14 mouse cellular contexts compared by ENCODE assay signal in the genomic region with DNA sequence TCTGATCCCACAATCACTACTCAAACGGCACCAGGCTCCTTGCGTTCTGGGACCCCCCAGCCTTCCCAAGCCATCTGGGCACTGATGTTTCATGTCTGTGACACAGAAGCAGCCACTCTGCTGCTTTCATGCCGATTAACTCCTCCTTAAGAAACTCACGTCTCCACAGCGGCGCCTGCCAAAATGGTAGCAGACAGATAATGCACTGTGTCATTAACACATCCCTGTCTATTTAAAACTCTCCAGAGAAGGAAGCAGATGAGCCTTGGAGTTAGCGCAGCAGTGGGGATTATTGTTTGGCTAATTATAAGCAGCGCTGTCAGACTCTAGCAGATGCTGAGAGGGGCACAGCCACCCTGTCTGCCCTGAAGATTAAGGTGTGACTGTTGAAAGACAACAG.
DNase-seq lines count a peak whose midpoint lies in the region; ATAC-seq and TF ChIP-seq lines count a peak whose summit lies in the region.
"Had no signal": no experiment of that assay in that cellular context is flagged by ENCODE, and none has a peak within 500 bp of the region (broad histone marks: within the 10 kb centered on the region; RNA-seq: fewer than 3 reads in every experiment).

No protein-coding gene starts in this region.

- peak; percentile 10 for DNase-seq in layer of hippocampus, adult 11-12 months (ENCODE audit: low spot score)
- no peak for DNase-seq in layer of hippocampus, postnatal 25 days (ENCODE audit: extremely low spot score in 1 of 2, low spot score in 1 of 2)
- DNase-seq in right cerebral cortex, postnatal 14 days: peak; percentile 44
- DNase-seq in liver, postnatal 0 days: no peak
- DNase-seq in thymus, postnatal 25 days: no peak
- DNase-seq: cerebellum, postnatal 25 days; kidney, adult 18-20 months had no signal

- no peaks in the 10 kb centered on the region for H3K27me3 ChIP-seq in hindbrain, embryonic 13.5 days
- no peaks in the 10 kb centered on the region for H3K27me3 ChIP-seq in midbrain, embryonic 12.5 days
- H3K27me3 ChIP-seq in liver, postnatal 0 days (ENCODE audit: insufficient read depth, low read length): no peaks in the 10 kb centered on the region
- H3K27me3 ChIP-seq: limb, embryonic 12.5 days; stomach, embryonic 15.5 days had no signal

- 28% methylated on average over 8 of the region's 8 CpGs for WGBS in hindbrain, embryonic 13.5 days
- WGBS in midbrain, embryonic 12.5 days: 47% methylated on average over 8 of the region's 8 CpGs
- WGBS in liver, postnatal 0 days (ENCODE audit: insufficient replicate concordance): 64% methylated on average over 8 of the region's 8 CpGs

- H3K9ac ChIP-seq in hindbrain, embryonic 13.5 days: no peak overlapping the region
- no peak overlapping the region for H3K9ac ChIP-seq in midbrain, embryonic 12.5 days (replicated peaks)
- no peak overlapping the region for H3K9ac ChIP-seq in liver, postnatal 0 days (replicated peaks)
- H3K9ac ChIP-seq: limb, embryonic 12.5 days; stomach, embryonic 15.5 days had no signal

- peak; percentile 79 for ATAC-seq in hindbrain, embryonic 13.5 days (ENCODE audit: low FRiP score)
- peak; percentile 72 for ATAC-seq in midbrain, embryonic 12.5 days (ENCODE audit: low FRiP score, low read depth)
- ATAC-seq in liver, postnatal 0 days: no peak
- ATAC-seq in inflammation-experienced regulatory T-cells, adult 6 months: no peak
- ATAC-seq: lung, postnatal 0 days had no signal

- H3K4me2 ChIP-seq in hindbrain, embryonic 13.5 days: peak overlapping the region; percentile 13
- H3K4me2 ChIP-seq in midbrain, embryonic 12.5 days (replicated peaks): no peak overlapping the region
- no peak overlapping the region for H3K4me2 ChIP-seq in liver, postnatal 0 days (ENCODE audit: low read depth, low read length)
- H3K4me2 ChIP-seq: limb, embryonic 12.5 days; stomach, embryonic 15.5 days had no signal

- H3K4me3 ChIP-seq in hindbrain, embryonic 13.5 days: no peak overlapping the region
- H3K4me3 ChIP-seq in midbrain, embryonic 12.5 days: no peak overlapping the region
- no peak overlapping the region for H3K4me3 ChIP-seq in liver, postnatal 0 days (ENCODE audit: low read depth, low read length)
- H3K4me3 ChIP-seq: erythroblast, embryonic 14.5 days; limb, embryonic 12.5 days; stomach, embryonic 15.5 days had no signal

- TF ChIP-seq CTCF in liver, postnatal 0 days (IDR thresholded peaks at IDR 0.05; ENCODE audit: low read depth): no peak

- H3K9me3 ChIP-seq in hindbrain, embryonic 13.5 days: no peaks in the 10 kb centered on the region
- no peaks in the 10 kb centered on the region for H3K9me3 ChIP-seq in midbrain, embryonic 12.5 days
- no peaks in the 10 kb centered on the region for H3K9me3 ChIP-seq in liver, postnatal 0 days (ENCODE audit: low read length)
- H3K9me3 ChIP-seq: limb, embryonic 12.5 days; stomach, embryonic 15.5 days had no signal

- TF ChIP-seq EP300 in liver, postnatal 0 days (IDR thresholded peaks at IDR 0.05; ENCODE audit: low read depth): no peak

- no peaks in the 10 kb centered on the region for H3K36me3 ChIP-seq in hindbrain, embryonic 13.5 days
- H3K36me3 ChIP-seq in midbrain, embryonic 12.5 days: no peaks in the 10 kb centered on the region
- no peaks in the 10 kb centered on the region for H3K36me3 ChIP-seq in liver, postnatal 0 days (replicated peaks; ENCODE audit: insufficient read depth, low read length)
- H3K36me3 ChIP-seq: limb, embryonic 12.5 days; stomach, embryonic 15.5 days had no signal

- H3K27ac ChIP-seq in hindbrain, embryonic 13.5 days: peak overlapping the region; percentile 42; the same call in 1 of the 2 replicates
- H3K27ac ChIP-seq in midbrain, embryonic 12.5 days (replicated peaks): peak overlapping the region; percentile 52
- H3K27ac ChIP-seq in liver, postnatal 0 days (ENCODE audit: low read depth): no peak overlapping the region
- H3K27ac ChIP-seq: limb, embryonic 12.5 days; stomach, embryonic 15.5 days had no signal

- peaks cover 24% of the 10 kb centered on the region for H3K4me1 ChIP-seq in hindbrain, embryonic 13.5 days (replicated peaks)
- peaks cover 5% of the 10 kb centered on the region for H3K4me1 ChIP-seq in midbrain, embryonic 12.5 days
- H3K4me1 ChIP-seq in liver, postnatal 0 days (ENCODE audit: insufficient read depth): no peaks in the 10 kb centered on the region
- H3K4me1 ChIP-seq: limb, embryonic 12.5 days; stomach, embryonic 15.5 days had no signal

Comparison
In these comparisons a context has a peak if more than half of its experiments do, and no peak if none do; other contexts are left out.
1. DNase-seq: peak in layer of hippocampus, adult 11-12 months (single experiment) and right cerebral cortex, postnatal 14 days (single experiment); none in layer of hippocampus, postnatal 25 days (0 of 2), liver, postnatal 0 days (single experiment) and thymus, postnatal 25 days (single experiment).
2. ATAC-seq: peak in hindbrain, embryonic 13.5 days (single experiment) and midbrain, embryonic 12.5 days (single experiment); none in liver, postnatal 0 days (single experiment) and inflammation-experienced regulatory T-cells, adult 6 months (single experiment).